ENCODE assay signal across 28 mouse cellular contexts in the genomic region with DNA sequence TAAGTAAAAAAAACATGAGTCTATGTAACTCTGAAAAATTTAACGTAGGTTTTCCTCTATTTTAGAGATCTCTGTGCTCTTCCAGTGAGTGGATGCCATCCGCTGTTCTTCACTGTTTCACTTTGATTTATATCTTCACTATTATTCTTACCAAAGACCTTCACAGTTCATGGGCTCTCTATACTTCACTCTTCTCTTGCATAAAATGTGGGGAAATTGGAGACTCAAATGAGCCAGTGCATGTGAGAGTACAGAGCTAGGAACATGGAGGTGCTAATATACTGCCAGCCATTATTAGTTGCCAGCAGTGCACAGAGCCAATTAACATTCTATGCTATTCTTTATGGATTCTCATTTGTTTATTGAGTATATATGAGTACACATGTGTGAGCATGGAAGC.
"Had no signal": no experiment of that assay in that cellular context is flagged by ENCODE, and none has a peak within 500 bp of the region (broad histone marks: within the 10 kb centered on the region; RNA-seq: fewer than 3 reads in every experiment).

No protein-coding gene starts in this region.

- H3K4me3 ChIP-seq: embryonic facial prominence, embryonic 10.5 days; embryonic facial prominence, embryonic 12.5 days; embryonic facial prominence, embryonic 13.5 days; embryonic facial prominence, embryonic 15.5 days; erythroblast, embryonic 14.5 days; forebrain, embryonic 10.5 days; forebrain, embryonic 12.5 days; forebrain, embryonic 13.5 days; forebrain, embryonic 15.5 days; gastrocnemius, adult 2 months had no signal

- ATAC-seq: forebrain, embryonic 13.5 days; forebrain, embryonic 14.5 days; forebrain, embryonic 15.5 days; forebrain, embryonic 16.5 days; forebrain, postnatal 0 days had no signal

- H3K27me3 ChIP-seq: embryonic facial prominence, embryonic 12.5 days; embryonic facial prominence, embryonic 13.5 days; embryonic facial prominence, embryonic 15.5 days; forebrain, embryonic 12.5 days; forebrain, embryonic 13.5 days; forebrain, embryonic 15.5 days had no signal

- H3K9ac ChIP-seq: embryonic facial prominence, embryonic 12.5 days; embryonic facial prominence, embryonic 13.5 days; embryonic facial prominence, embryonic 15.5 days; forebrain, embryonic 12.5 days; forebrain, embryonic 13.5 days; forebrain, embryonic 15.5 days; forebrain, postnatal 0 days had no signal

- H3K9me3 ChIP-seq: embryonic facial prominence, embryonic 10.5 days; embryonic facial prominence, embryonic 12.5 days; embryonic facial prominence, embryonic 13.5 days; embryonic facial prominence, embryonic 15.5 days; forebrain, embryonic 10.5 days; forebrain, embryonic 12.5 days; forebrain, embryonic 13.5 days; forebrain, embryonic 15.5 days had no signal

- H3K4me1 ChIP-seq: embryonic facial prominence, embryonic 10.5 days; embryonic facial prominence, embryonic 12.5 days; embryonic facial prominence, embryonic 13.5 days; embryonic facial prominence, embryonic 15.5 days; forebrain, embryonic 10.5 days; forebrain, embryonic 12.5 days; forebrain, embryonic 13.5 days; forebrain, embryonic 15.5 days had no signal

- DNase-seq: cerebellum, adult 2 months; cerebellum, adult 8-10 months; cerebellum, adult 9-10 months; cerebellum, adult 9-11 months; cerebellum, postnatal 10 days; cerebellum, postnatal 14 days; cerebellum, postnatal 25 days; cerebellum, postnatal 36 days; embryo, embryonic 11 days; forebrain, postnatal 0 days; gastrocnemius, adult 2 months; gastrocnemius, postnatal 10 days; gastrocnemius, postnatal 14 days; gastrocnemius, postnatal 25 days; gastrocnemius, postnatal 36 days; heart, adult 11 months; heart, adult 18-20 months had no signal

- H3K4me2 ChIP-seq: embryonic facial prominence, embryonic 12.5 days; embryonic facial prominence, embryonic 13.5 days; embryonic facial prominence, embryonic 15.5 days; forebrain, embryonic 12.5 days; forebrain, embryonic 13.5 days; forebrain, embryonic 15.5 days had no signal

- H3K36me3 ChIP-seq: embryonic facial prominence, embryonic 10.5 days; embryonic facial prominence, embryonic 12.5 days; embryonic facial prominence, embryonic 13.5 days; embryonic facial prominence, embryonic 15.5 days; forebrain, embryonic 10.5 days; forebrain, embryonic 12.5 days; forebrain, embryonic 15.5 days had no signal

- H3K27ac ChIP-seq: embryonic facial prominence, embryonic 10.5 days; embryonic facial prominence, embryonic 12.5 days; embryonic facial prominence, embryonic 13.5 days; embryonic facial prominence, embryonic 15.5 days; forebrain, embryonic 10.5 days; forebrain, embryonic 12.5 days; forebrain, embryonic 13.5 days; forebrain, embryonic 15.5 days; gastrocnemius, adult 2 months had no signal
